Mouse (Mus musculus) gastrocnemius, adult 2 months (tissue): ENCODE measurements around the gene Lrfn5. TPM values are rescaled to one million over a fixed set of nuclear protein-coding genes. Genes with fewer than 3 reads are reported as not detected.

Source experiments
- DNase-seq: peaks from one replicate; pipeline ENCODE4 v3.0.0; 2022
- H3K27ac ChIP-seq: fragments of 200-600 bp; 2 replicates; pipeline ENCODE4 v1.8.1; 2022; ENCODE audit warnings: mild to moderate bottlenecking
- H3K4me3 ChIP-seq: fragments of 200-600 bp; 2 replicates; pipeline ENCODE4 v1.8.1; 2022; ENCODE audit warnings: mild to moderate bottlenecking, moderate library complexity
- CTCF ChIP-seq: fragments of 200-600 bp; IDR thresholded peaks from 2 replicates; pipeline ENCODE4 v1.8.1; 2022; ENCODE audit warnings: antibody characterized with exemption, mild to moderate bottlenecking, moderate library complexity
- intact Hi-C: fragments of 180-260 bp; cut with DNase I; formaldehyde crosslinking; loops from one replicate; pipeline ENCODE4 v1.15.1; 2025
- total RNA-seq, 2 experiments: library from RNA; stranded (reverse); gene quantifications; 2 replicates each; pipeline ENCODE4 v1.2.3; 2021

Lrfn5 gene
- total RNA-seq, 2 experiments from 2014 or later: not detected

DNA sequence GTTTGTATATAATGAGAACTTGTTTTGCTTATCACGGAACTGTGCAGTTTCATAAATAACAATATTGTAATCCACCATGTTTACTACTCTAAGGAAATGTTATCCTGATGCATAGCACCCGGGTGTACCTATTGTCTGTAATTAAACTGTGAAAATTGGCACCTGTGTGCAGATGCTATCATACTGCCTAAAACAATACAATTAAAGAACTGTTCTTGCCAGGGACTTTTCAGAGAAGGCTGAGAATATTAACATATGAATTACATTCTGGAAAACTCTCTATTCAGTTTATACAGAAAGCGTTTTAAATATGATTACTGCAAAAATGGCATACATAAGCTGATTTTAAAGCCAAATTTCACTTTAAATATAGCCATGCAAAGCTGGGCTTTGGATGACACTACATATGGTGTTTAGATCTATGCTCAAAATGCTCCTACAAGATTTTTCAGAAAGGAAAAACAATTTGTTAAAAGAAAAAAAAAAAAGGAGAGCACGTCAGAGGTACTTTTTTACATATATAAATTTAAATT is 284.2 kb downstream of the Lrfn5 start:
- H3K4me3 ChIP-seq: no peak overlapping the region
- DNase-seq: no peak
- H3K27ac ChIP-seq: no peak overlapping the region
- no peak for TF ChIP-seq CTCF
- intact Hi-C loops: no loop called here

DNA sequence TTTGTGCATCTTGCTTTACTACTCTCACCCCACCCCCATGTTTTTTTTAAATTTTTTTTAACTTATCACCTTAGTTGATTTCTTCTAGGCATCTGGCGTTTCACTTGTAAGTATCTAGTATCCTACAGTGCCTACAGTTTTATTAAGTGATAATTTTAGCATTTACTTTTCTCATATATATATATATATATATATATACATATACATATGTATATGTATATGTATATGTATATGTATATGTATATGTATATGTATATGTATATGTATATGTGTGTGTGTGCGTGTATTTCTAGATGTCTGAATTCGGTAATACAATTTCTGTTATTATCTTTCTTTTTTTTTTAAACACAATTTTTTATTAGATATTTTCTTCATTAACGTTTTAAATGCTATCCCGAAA is 300.7 kb downstream of the Lrfn5 start:
- Histone ChIP-seq H3K4me3 (no peak overlapping the region), H3K27ac (no peak overlapping the region)
- no peak for TF ChIP-seq CTCF
- intact Hi-C loops: no loop called here
- no peak for DNase-seq

DNA sequence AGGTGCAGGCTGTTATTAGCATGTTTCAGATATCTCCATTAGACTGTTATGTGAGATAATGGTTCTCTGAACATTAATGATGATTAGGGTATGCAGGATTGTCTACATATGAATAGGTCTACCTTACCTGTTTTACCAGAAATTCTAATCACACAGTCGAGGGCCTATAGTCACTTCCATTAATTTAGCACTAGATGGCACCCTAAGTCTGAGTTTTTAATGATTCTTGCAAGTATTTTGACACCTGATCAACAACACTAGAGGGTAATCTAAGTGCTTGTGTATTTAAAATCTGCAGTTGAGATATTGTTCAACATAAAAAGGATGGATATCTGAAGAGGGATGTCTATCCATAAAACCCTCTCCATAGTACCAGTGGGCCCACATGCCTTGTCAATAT is 303.4 kb downstream of the Lrfn5 start:
- Histone ChIP-seq H3K4me3 (no peak overlapping the region), H3K27ac (no peak overlapping the region)
- intact Hi-C loops: no loop called here
- DNase-seq: no peak
- no peak for TF ChIP-seq CTCF

DNA sequence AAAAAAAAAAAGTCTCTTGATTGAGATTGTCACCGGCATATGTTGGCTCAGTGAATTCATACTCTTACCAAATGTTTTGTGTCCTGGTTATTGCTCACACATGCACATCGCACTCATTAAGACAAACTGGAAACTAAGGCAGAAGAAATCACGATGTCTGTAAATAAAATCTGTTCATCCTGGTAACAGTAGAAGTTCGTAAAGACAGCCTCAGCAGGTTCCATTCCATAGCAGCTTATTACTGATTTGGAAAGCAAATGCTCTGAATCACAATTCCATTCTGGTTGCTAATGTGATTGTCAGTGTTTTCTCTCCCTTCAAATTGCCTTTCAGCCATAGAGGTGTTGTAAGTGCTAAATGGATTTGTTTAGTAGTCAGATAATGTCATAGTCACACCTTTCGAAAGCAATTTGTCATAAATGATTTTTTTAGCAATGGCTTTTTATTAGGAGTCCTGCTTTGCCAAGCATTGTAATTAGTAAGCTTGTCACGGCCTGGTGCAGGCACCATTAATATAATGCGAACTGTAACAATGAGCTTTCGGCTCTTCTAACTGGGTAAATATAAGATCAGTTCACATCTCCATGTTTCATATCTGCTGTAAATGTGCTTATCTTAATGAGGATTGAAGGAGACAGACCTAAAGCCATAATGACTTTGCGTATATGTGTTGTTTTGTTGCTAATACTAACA is 319.8 kb downstream of the Lrfn5 start:
- no peak for DNase-seq
- Histone ChIP-seq H3K4me3 (no peak overlapping the region), H3K27ac (no peak overlapping the region)
- no peak for TF ChIP-seq CTCF
- intact Hi-C loops: no loop called here

DNA sequence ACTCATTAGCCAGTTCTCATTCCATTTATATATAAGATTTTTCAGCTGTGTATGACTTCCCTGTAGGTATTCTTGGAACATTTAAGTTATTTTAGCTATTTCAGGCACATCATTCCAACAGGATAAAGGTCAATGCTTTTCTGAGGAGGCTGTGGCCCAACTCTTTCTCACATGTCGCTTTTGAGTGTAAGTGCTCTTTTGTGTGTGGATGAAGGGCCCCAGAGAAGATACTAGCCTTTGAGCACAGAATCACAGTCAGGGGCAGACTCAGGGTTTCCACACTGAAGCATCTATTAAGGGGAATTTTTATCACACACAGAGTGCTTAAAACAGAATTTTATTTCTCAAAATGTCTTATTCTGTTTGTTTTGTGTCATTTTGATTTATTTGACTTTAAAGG is 331.2 kb downstream of the Lrfn5 start:
- DNase-seq: no peak
- intact Hi-C loops: no loop called here
- Histone ChIP-seq H3K27ac (no peak overlapping the region), H3K4me3 (no peak overlapping the region)
- TF ChIP-seq CTCF: no peak
